In genomic region chr19:10690336-10690735, GRCm38 (mm10) we compare ENCODE assay signal across 8 mouse cellular contexts. TPM values are rescaled to one million over a fixed set of nuclear protein-coding genes. Genes with fewer than 3 reads are reported as not detected.
DNase-seq lines count a peak whose midpoint lies in the region; ATAC-seq and TF ChIP-seq lines count a peak whose summit lies in the region.

No protein-coding gene starts in this region.

- peak overlapping the region; percentile 91 for H3K27ac ChIP-seq in embryonic fibroblast, embryonic 13.5 days (ENCODE audit: insufficient read depth, low read length)
- peak overlapping the region; percentile 94 for H3K27ac ChIP-seq in hindbrain, embryonic 16.5 days (ENCODE audit: low read depth, low read length)
- H3K27ac ChIP-seq in lung, embryonic 16.5 days (ENCODE audit: low read length), result peak overlapping the region; percentile 97; the same call in 1 of the 2 replicates

- no peak for TF ChIP-seq POLR2A in embryonic fibroblast, embryonic 13.5 days (IDR thresholded peaks at IDR 0.05; ENCODE audit: low read depth, low read length)

- H3K4me2 ChIP-seq in hindbrain, embryonic 16.5 days (ENCODE audit: low read length), result peak overlapping the region; percentile 73
- H3K4me2 ChIP-seq in lung, embryonic 16.5 days (ENCODE audit: low read depth, low read length), result peak overlapping the region; percentile 63

- WGBS in hindbrain, embryonic 16.5 days, result 79% methylated on average over 3 of the region's 3 CpGs
- WGBS in lung, embryonic 16.5 days, result 37% methylated on average over 3 of the region's 3 CpGs

- intact Hi-C loops in left cerebral cortex, postnatal 10 days (cut with DNase I), result no loop called here

- peak overlapping the region; percentile 45 for H3K9ac ChIP-seq in hindbrain, embryonic 16.5 days (ENCODE audit: low read depth, low read length)
- H3K9ac ChIP-seq in lung, embryonic 16.5 days (ENCODE audit: low read length), result peak overlapping the region; percentile 88; the same call in 1 of the 2 replicates

- peaks cover 10% of the 10 kb centered on the region for H3K4me1 ChIP-seq in embryonic fibroblast, embryonic 13.5 days (ENCODE audit: control insufficient read depth, insufficient read depth, low read length)
- peaks cover 26% of the 10 kb centered on the region for H3K4me1 ChIP-seq in hindbrain, embryonic 16.5 days (ENCODE audit: control insufficient read depth, insufficient read depth, low read depth, low read length)
- peaks cover 23% of the 10 kb centered on the region for H3K4me1 ChIP-seq in lung, embryonic 16.5 days (replicated peaks; ENCODE audit: control insufficient read depth, insufficient read depth, low read length)

- DNase-seq in kidney, adult 18-20 months, result peak; percentile 43
- DNase-seq in kidney, postnatal 4 days, result no peak
- DNase-seq in left cerebral cortex, adult 8-10 months (ENCODE audit: low spot score in 2 of 2), result no peak
- no peak for DNase-seq in testis, postnatal 14 days (ENCODE audit: low spot score)
- no peak for DNase-seq in left cerebral cortex, postnatal 10 days (ENCODE audit: extremely low spot score in 1 of 2, low spot score in 2 of 2)

- peak overlapping the region; percentile 26; the same call in 1 of the 2 replicates for H3K4me3 ChIP-seq in embryonic fibroblast, embryonic 13.5 days (ENCODE audit: insufficient read depth, low read length)
- H3K4me3 ChIP-seq in hindbrain, embryonic 16.5 days (ENCODE audit: low read length), result no peak overlapping the region
- H3K4me3 ChIP-seq in lung, embryonic 16.5 days (ENCODE audit: low read length), result peak overlapping the region; percentile 81

- no peaks in the 10 kb centered on the region for H3K27me3 ChIP-seq in hindbrain, embryonic 16.5 days (replicated peaks; ENCODE audit: control insufficient read depth, insufficient read depth, low read length)
- no peaks in the 10 kb centered on the region for H3K27me3 ChIP-seq in lung, embryonic 16.5 days (ENCODE audit: control insufficient read depth, insufficient read depth, low read depth, low read length)

- TF ChIP-seq CTCF in embryonic fibroblast, embryonic 13.5 days (IDR thresholded peaks at IDR 0.05; ENCODE audit: borderline replicate concordance, insufficient read depth, low read length), result no peak

- no peaks in the 10 kb centered on the region for H3K36me3 ChIP-seq in hindbrain, embryonic 16.5 days (ENCODE audit: control insufficient read depth, insufficient read depth, low read length)
- no peaks in the 10 kb centered on the region for H3K36me3 ChIP-seq in lung, embryonic 16.5 days (ENCODE audit: control insufficient read depth, insufficient read depth, low read length)

- no peaks in the 10 kb centered on the region for H3K9me3 ChIP-seq in hindbrain, embryonic 16.5 days (ENCODE audit: control insufficient read depth, low read length)
- H3K9me3 ChIP-seq in lung, embryonic 16.5 days (ENCODE audit: control insufficient read depth, low read length), result no peaks in the 10 kb centered on the region

- ATAC-seq in hindbrain, embryonic 16.5 days, result no peak
- ATAC-seq in lung, embryonic 16.5 days (ENCODE audit: low read depth), result no peak

RNA-seq across cellular contexts. Expression of gene Vps37c, which starts 1.8 kb away (rescaled TPM):
- polyA plus RNA-seq in embryonic fibroblast, embryonic 13.5 days (2011; ENCODE audit: insufficient read length, low read depth, missing spikeins), result 14.8 and 18.0 TPM in 2 replicates
- polyA plus RNA-seq in hindbrain, embryonic 16.5 days (2015; fragmentation: Nextera tagmentation; extraction: Ambion mirVana), result 27.7 and 35.0 TPM in 2 replicates
- polyA plus RNA-seq in lung, embryonic 16.5 days (2015; fragmentation: Nextera tagmentation; extraction: Ambion mirVana), result 29.9 and 36.2 TPM in 2 replicates
- total RNA-seq in left cerebral cortex, adult 8-10 months (2022), result 10 to 100 TPM; 17.8 to 23.9 (median 20.9) TPM
- total RNA-seq in left cerebral cortex, postnatal 10 days (2021), result 10 to 100 TPM; 25.2 to 27.6 TPM

RNA-seq across cellular contexts. Expression of gene Pga5, which starts 12.5 kb away (rescaled TPM):
- polyA plus RNA-seq in embryonic fibroblast, embryonic 13.5 days (2011; ENCODE audit: insufficient read length, low read depth, missing spikeins), result not detected in 2 replicates
- not detected in 2 replicates for polyA plus RNA-seq in hindbrain, embryonic 16.5 days (2015; fragmentation: Nextera tagmentation; extraction: Ambion mirVana)
- polyA plus RNA-seq in lung, embryonic 16.5 days (2015; fragmentation: Nextera tagmentation; extraction: Ambion mirVana), result not detected in 2 replicates
- not detected for total RNA-seq in left cerebral cortex, adult 8-10 months (2022)
- not detected for total RNA-seq in left cerebral cortex, postnatal 10 days (2021)

RNA-seq across cellular contexts. Expression of gene Cd5, which starts 48.5 kb away (rescaled TPM):
- not detected in 2 replicates for polyA plus RNA-seq in embryonic fibroblast, embryonic 13.5 days (2011; ENCODE audit: insufficient read length, low read depth, missing spikeins)
- 0.09 and 0.28 TPM in 2 replicates for polyA plus RNA-seq in hindbrain, embryonic 16.5 days (2015; fragmentation: Nextera tagmentation; extraction: Ambion mirVana)
- 0.87 and 1.1 TPM in 2 replicates for polyA plus RNA-seq in lung, embryonic 16.5 days (2015; fragmentation: Nextera tagmentation; extraction: Ambion mirVana)
- under 1 TPM; 0.13 to 0.51 (median 0.43) TPM for total RNA-seq in left cerebral cortex, adult 8-10 months (2022)
- under 1 TPM in 1 of 2 experiments, not detected in 1; 0.30 TPM for total RNA-seq in left cerebral cortex, postnatal 10 days (2021)

RNA-seq across cellular contexts. Expression of gene Vwce, which starts 56.3 kb away (rescaled TPM):
- polyA plus RNA-seq in embryonic fibroblast, embryonic 13.5 days (2011; ENCODE audit: insufficient read length, low read depth, missing spikeins), result 0.70 and 1.1 TPM in 2 replicates
- 1.2 and 1.5 TPM in 2 replicates for polyA plus RNA-seq in hindbrain, embryonic 16.5 days (2015; fragmentation: Nextera tagmentation; extraction: Ambion mirVana)
- polyA plus RNA-seq in lung, embryonic 16.5 days (2015; fragmentation: Nextera tagmentation; extraction: Ambion mirVana), result 0.82 and 0.88 TPM in 2 replicates
- under 1 TPM; 0.39 to 0.77 (median 0.47) TPM for total RNA-seq in left cerebral cortex, adult 8-10 months (2022)
- total RNA-seq in left cerebral cortex, postnatal 10 days (2021), result 1 to 10 TPM in 1 of 2 experiments, under 1 TPM in 1; 0.81 to 1.2 TPM
